Mouse (Mus musculus) olfactory bulb, adult 2 months (tissue): ENCODE results near the gene Ahdc1.

ENCODE experiments used
- CTCF ChIP-seq: fragments of 200-500 bp; IDR thresholded peaks from 2 replicates; pipeline ENCODE4 v1.5.1; 2012; ENCODE audit warnings: low read depth, mild to moderate bottlenecking, low read length, moderate library complexity; ENCODE audit not compliant: insufficient read depth
- POLR2A ChIP-seq: fragments of 200-500 bp; IDR thresholded peaks from 2 replicates; pipeline ENCODE4 v1.6.1; 2012; ENCODE audit warnings: mild to moderate bottlenecking, low read depth, low read length, moderate library complexity; ENCODE audit not compliant: insufficient read depth

DNA sequence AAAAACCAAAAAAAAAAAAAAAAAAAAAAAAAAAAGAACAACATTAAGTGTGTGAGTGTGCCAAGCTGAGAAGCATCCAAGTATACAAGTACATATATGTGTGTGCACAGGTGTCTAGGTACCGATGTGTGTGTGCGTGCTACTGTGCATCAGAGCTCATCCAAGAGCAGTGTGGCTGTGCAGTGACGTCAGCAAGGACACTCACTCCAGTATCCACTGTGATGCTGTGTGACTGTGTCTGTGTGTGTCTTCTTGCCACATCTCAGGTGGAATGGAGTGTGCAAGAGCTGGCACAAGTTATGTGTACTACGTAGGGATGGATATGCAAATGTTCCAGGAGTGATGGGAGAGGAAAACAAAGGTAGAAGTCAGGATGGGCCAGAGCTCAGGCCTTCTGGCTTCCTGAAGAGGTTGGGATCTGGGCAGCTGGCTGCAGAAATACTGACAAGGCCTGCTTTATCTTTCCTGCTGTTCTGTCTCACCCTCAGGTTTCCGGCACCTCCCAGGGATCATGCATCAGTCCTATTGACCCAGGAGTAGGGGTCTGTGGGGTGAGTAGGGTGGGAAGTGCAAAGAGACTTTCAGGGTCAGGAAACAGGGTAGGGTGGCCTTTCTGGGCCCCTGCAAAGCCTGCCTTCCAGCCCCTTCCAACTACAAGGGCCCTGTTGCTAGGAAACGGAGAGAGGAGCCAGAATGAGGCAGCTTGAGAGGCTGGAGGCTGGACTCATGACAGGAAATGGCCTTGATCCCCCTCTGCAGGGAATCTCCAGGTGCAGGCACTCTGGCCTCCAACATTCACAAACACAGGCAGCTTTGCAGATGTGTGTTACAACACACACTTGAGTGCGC lies 27.2 kb upstream of the Ahdc1 start:
- TF ChIP-seq CTCF (no peak), POLR2A (no peak)
